In genomic region chr7:80740954-80741353, GRCm38 (mm10) we compare ENCODE assay signal across 9 mouse cellular contexts. TPM values are rescaled to one million over a fixed set of nuclear protein-coding genes. Genes with fewer than 3 reads are reported as not detected.
DNase-seq lines count a peak whose midpoint lies in the region; ATAC-seq and TF ChIP-seq lines count a peak whose summit lies in the region.
"Had no signal": no experiment of that assay in that cellular context is flagged by ENCODE, and none has a peak within 500 bp of the region (broad histone marks: within the 10 kb centered on the region; RNA-seq: fewer than 3 reads in every experiment).

No protein-coding gene starts in this region.

- 20% methylated on average over 7 of the region's 7 CpGs for WGBS in kidney, embryonic 16.5 days
- 43% methylated on average over 7 of the region's 7 CpGs for WGBS in liver, postnatal 0 days (ENCODE audit: insufficient replicate concordance)

- H3K27me3 ChIP-seq in kidney, embryonic 16.5 days (ENCODE audit: insufficient read depth, low read length) = no peaks in the 10 kb centered on the region
- no peaks in the 10 kb centered on the region for H3K27me3 ChIP-seq in liver, postnatal 0 days (ENCODE audit: insufficient read depth, low read length)

- H3K27ac ChIP-seq in kidney, embryonic 16.5 days (ENCODE audit: low read length) = no peak overlapping the region
- H3K27ac ChIP-seq in liver, postnatal 0 days (ENCODE audit: low read depth) = no peak overlapping the region

- TF ChIP-seq CTCF in liver, postnatal 0 days (IDR thresholded peaks at IDR 0.05; ENCODE audit: low read depth) = peak; percentile 89

- ATAC-seq in kidney, embryonic 16.5 days (ENCODE audit: low FRiP score, low TSS enrichment) = 0 out of 2 replicates have a peak, but pooled peaks have one; percentile 52
- ATAC-seq in liver, postnatal 0 days = no peak

- no peak overlapping the region for H3K4me3 ChIP-seq in kidney, embryonic 16.5 days (ENCODE audit: low read length)
- no peak overlapping the region for H3K4me3 ChIP-seq in liver, postnatal 0 days (ENCODE audit: low read depth, low read length)
- H3K4me3 ChIP-seq: erythroblast, embryonic 14.5 days had no signal

- peaks cover 67% of the 10 kb centered on the region for H3K36me3 ChIP-seq in kidney, embryonic 16.5 days (ENCODE audit: insufficient read depth, low read length)
- H3K36me3 ChIP-seq in liver, postnatal 0 days (replicated peaks; ENCODE audit: insufficient read depth, low read length) = peaks cover 72% of the 10 kb centered on the region

- H3K4me1 ChIP-seq in kidney, embryonic 16.5 days (ENCODE audit: insufficient read depth, low read length) = peaks cover 9% of the 10 kb centered on the region; the same call in 1 of the 2 replicates
- no peaks in the 10 kb centered on the region for H3K4me1 ChIP-seq in liver, postnatal 0 days (ENCODE audit: insufficient read depth)

- no peak overlapping the region for H3K9ac ChIP-seq in kidney, embryonic 16.5 days (replicated peaks; ENCODE audit: low read length)
- no peak overlapping the region for H3K9ac ChIP-seq in liver, postnatal 0 days (replicated peaks)

- no peak for TF ChIP-seq EP300 in liver, postnatal 0 days (IDR thresholded peaks at IDR 0.05; ENCODE audit: low read depth)

- no peaks in the 10 kb centered on the region for H3K9me3 ChIP-seq in kidney, embryonic 16.5 days (ENCODE audit: low read length)
- H3K9me3 ChIP-seq in liver, postnatal 0 days (ENCODE audit: low read length) = no peaks in the 10 kb centered on the region

- peak; percentile 54 to 61 for DNase-seq in urinary bladder, adult 18-20 months (ENCODE audit: low spot score in 2 of 2)
- no peak for DNase-seq in urinary bladder, postnatal 10 days (ENCODE audit: low spot score)
- peak; percentile 89 to 90 for DNase-seq in cerebellum, postnatal 10 days
- DNase-seq in gastrocnemius, postnatal 4 days (ENCODE audit: low spot score in 2 of 2) = peak; percentile 69 to 82
- DNase-seq in liver, postnatal 0 days = peak; percentile 56
- DNase-seq in retina, postnatal 1 day = peak; percentile 79
- peak; percentile 47 for DNase-seq in urinary bladder, adult 2 months (ENCODE audit: low spot score)

- no peak overlapping the region for H3K4me2 ChIP-seq in kidney, embryonic 16.5 days (replicated peaks; ENCODE audit: low read depth, low read length)
- H3K4me2 ChIP-seq in liver, postnatal 0 days (ENCODE audit: low read depth, low read length) = no peak overlapping the region

RNA-seq across cellular contexts. Expression of gene Crtc3, which starts 52.3 kb away (rescaled TPM):
- total RNA-seq in gastrocnemius, postnatal 4 days (2021) = 10 to 100 TPM; 28.7 to 32.1 TPM
- polyA plus RNA-seq in kidney, embryonic 16.5 days (2015; fragmentation: Nextera tagmentation; extraction: Ambion mirVana) = 18.5 and 22.2 TPM in 2 replicates
- 4.1 and 5.4 TPM in 2 replicates for polyA plus RNA-seq in liver, postnatal 0 days (2015; fragmentation: Nextera tagmentation; extraction: Ambion mirVana)
- 12.0 and 16.4 TPM in 2 replicates for polyA plus RNA-seq in urinary bladder, adult 2 months (2012; rRNA removed)
